Mouse (Mus musculus) embryonic facial prominence, embryonic 11.5 days (tissue): ENCODE measurements around the gene Mthfd1l. TPM values are rescaled to one million over a fixed set of nuclear protein-coding genes. Genes with fewer than 3 reads are reported as not detected.

ENCODE experiments used
- ATAC-seq: fragments of 200-750 bp; cut with Nextera tagmentation; replicated peaks from 2 replicates; pipeline ENCODE4 v1.8.0; 2017; ENCODE audit warnings: low read depth; ENCODE audit not compliant: insufficient number of reproducible peaks, low FRiP score, low TSS enrichment
- DNase-seq: peaks from one replicate; pipeline ENCODE4 v3.0.0-alpha.2; 2015; ENCODE audit warnings: low spot score
- H3K27ac ChIP-seq: fragments of 300-500 bp; sonication (generic); replicated peaks from 2 replicates; pipeline ENCODE4 v1.5.1; 2014; ENCODE audit warnings: mild to moderate bottlenecking, low read depth, low read length, control low read depth
- H3K27me3 ChIP-seq: fragments of 300-500 bp; sonication (generic); 2 replicates; pipeline ENCODE4 v1.6.1; 2014; ENCODE audit warnings: mild to moderate bottlenecking, low read length, moderate library complexity, mixed read lengths; ENCODE audit not compliant: control insufficient read depth, insufficient read depth
- H3K36me3 ChIP-seq: fragments of 300-500 bp; sonication (generic); replicated peaks from 2 replicates; pipeline ENCODE4 v1.6.1; 2014; ENCODE audit warnings: low read depth, mild to moderate bottlenecking, low read length, moderate library complexity, mixed read lengths; ENCODE audit not compliant: control insufficient read depth, insufficient read depth
- H3K4me1 ChIP-seq: fragments of 300-500 bp; sonication (generic); 2 replicates; pipeline ENCODE4 v1.6.1; 2014; ENCODE audit warnings: low read length, mixed read lengths; ENCODE audit not compliant: control insufficient read depth, insufficient read depth
- H3K4me2 ChIP-seq: fragments of 300-500 bp; sonication (generic); 2 replicates; pipeline ENCODE4 v1.6.1; 2014; ENCODE audit warnings: low read depth, mild to moderate bottlenecking, control low read depth, low read length, moderate library complexity
- H3K4me3 ChIP-seq: fragments of 300-500 bp; sonication (generic); 2 replicates; pipeline ENCODE4 v1.5.1; 2014; ENCODE audit warnings: low read depth, low read length, control low read depth
- H3K9ac ChIP-seq: fragments of 300-500 bp; sonication (generic); replicated peaks from 2 replicates; pipeline ENCODE4 v1.6.1; 2014; ENCODE audit warnings: mild to moderate bottlenecking, control low read depth, low read length
- H3K9me3 ChIP-seq: fragments of 300-500 bp; sonication (generic); replicated peaks from 2 replicates; pipeline ENCODE4 v1.6.1; 2016; ENCODE audit warnings: mild to moderate bottlenecking, low read length, inconsistent platforms, mixed read lengths; ENCODE audit not compliant: control insufficient read depth
- WGBS: fragments of 180-500 bp; shearing (Covaris S2); extraction: QIAGEN DNeasy Blood & Tissue Kit; methylation state at CpG from one replicate; pipeline ENCODE4 v1.1.7; 2014; 5-methylcytosine and 5-hydroxymethylcytosine counted together
- polyA plus RNA-seq: library from polyadenylated mRNA; unstranded; fragments of >200 nt; fragmentation: Nextera tagmentation; extraction: Ambion mirVana; gene quantifications from 2 replicates; pipeline ENCODE4 v1.2.1, GENCODE M21; 2014

Mthfd1l gene
- polyA plus RNA-seq, 1 experiment from 2014 or later = 13.6 TPM

GRCm38 (mm10) chr10:4100007-4100406, 127.1 kb downstream of the Mthfd1l start:
- H3K9ac ChIP-seq = no peak overlapping the region
- no peak overlapping the region for H3K4me3 ChIP-seq
- 92% methylated on average over 6 of the region's 6 CpGs for WGBS
- no peaks in the 10 kb centered on the region for H3K36me3 ChIP-seq
- H3K27ac ChIP-seq = no peak overlapping the region
- no peaks in the 10 kb centered on the region for H3K9me3 ChIP-seq
- no peaks in the 10 kb centered on the region for H3K4me1 ChIP-seq
- H3K4me2 ChIP-seq = no peak overlapping the region
- ATAC-seq (no peak), DNase-seq (no peak)
- no peaks in the 10 kb centered on the region for H3K27me3 ChIP-seq

GRCm38 (mm10) chr10:4105676-4106528, 133.0 kb downstream of the Mthfd1l start:
- no peak overlapping the region for H3K4me3 ChIP-seq
- ATAC-seq (peak; percentile 30; the same call in 1 of the 2 replicates), DNase-seq (peak; percentile 58)
- 0 out of 2 replicates have a peak, but pooled peaks cover 2% of the 10 kb centered on the region for H3K4me1 ChIP-seq
- no peak overlapping the region for H3K4me2 ChIP-seq
- 42% methylated on average over 10 of the region's 10 CpGs for WGBS
- H3K9ac ChIP-seq = no peak overlapping the region
- no peaks in the 10 kb centered on the region for H3K36me3 ChIP-seq
- no peaks in the 10 kb centered on the region for H3K9me3 ChIP-seq
- no peak overlapping the region for H3K27ac ChIP-seq
- no peaks in the 10 kb centered on the region for H3K27me3 ChIP-seq

DNA sequence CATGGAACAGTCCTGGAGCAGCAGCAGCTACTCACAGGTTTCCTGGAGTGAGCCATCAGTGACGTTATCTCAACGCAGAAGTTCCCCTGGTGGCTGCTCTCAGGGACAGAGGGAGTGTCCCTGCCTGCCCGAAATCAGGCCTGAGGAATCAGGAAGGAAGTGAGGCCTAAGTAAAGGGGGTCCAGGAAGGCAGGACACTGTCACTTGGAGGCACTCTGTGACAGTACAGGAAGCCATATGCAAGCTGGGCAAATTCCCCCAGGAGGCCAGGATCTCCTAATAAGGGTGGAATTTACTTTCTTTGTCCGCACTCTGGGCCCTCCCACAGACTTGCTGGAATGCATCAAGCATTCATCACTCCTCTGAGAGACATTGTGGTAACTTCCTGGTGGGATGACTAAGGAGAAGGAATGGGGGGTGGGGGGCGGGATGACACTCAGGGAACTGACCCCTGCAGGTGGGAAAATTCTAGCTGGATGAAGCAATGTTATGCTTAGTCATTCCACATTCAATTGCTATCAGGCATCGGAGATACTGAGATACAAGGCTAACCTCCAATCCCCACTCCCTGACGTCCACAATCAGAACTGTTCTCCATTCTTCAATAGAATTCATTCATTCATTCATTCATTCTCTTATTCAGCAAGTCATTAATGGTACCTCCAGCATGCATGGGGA, 134.9 kb downstream of the Mthfd1l start:
- Histone ChIP-seq H3K27ac (no peak overlapping the region), H3K9me3 (no peaks in the 10 kb centered on the region), H3K4me3 (no peak overlapping the region), H3K4me1 (0 out of 2 replicates have a peak, but pooled peaks cover 2% of the 10 kb centered on the region), H3K9ac (no peak overlapping the region), H3K36me3 (no peaks in the 10 kb centered on the region), H3K4me2 (no peak overlapping the region), H3K27me3 (no peaks in the 10 kb centered on the region)
- ATAC-seq (peak; percentile 20; the same call in 1 of the 2 replicates), DNase-seq (peak; percentile 62)
- 22% methylated on average over 7 of the region's 7 CpGs for WGBS

- H3K27me3 ChIP-seq = no peaks in the 10 kb centered on the region
- 0 out of 2 replicates have a peak, but pooled peaks cover 2% of the 10 kb centered on the region for H3K4me1 ChIP-seq
- H3K27ac ChIP-seq = no peak overlapping the region
- no peak overlapping the region for H3K4me2 ChIP-seq
- no peak overlapping the region for H3K4me3 ChIP-seq
- 70% methylated on average over 9 of the region's 9 CpGs for WGBS
- H3K9ac ChIP-seq = no peak overlapping the region
- DNase-seq (no peak), ATAC-seq (no peak)
- H3K9me3 ChIP-seq = no peaks in the 10 kb centered on the region
- H3K36me3 ChIP-seq = no peaks in the 10 kb centered on the region
These were observed 135.5 kb downstream of the Mthfd1l start for GRCm38 (mm10) chr10:4108462-4108861.

DNA sequence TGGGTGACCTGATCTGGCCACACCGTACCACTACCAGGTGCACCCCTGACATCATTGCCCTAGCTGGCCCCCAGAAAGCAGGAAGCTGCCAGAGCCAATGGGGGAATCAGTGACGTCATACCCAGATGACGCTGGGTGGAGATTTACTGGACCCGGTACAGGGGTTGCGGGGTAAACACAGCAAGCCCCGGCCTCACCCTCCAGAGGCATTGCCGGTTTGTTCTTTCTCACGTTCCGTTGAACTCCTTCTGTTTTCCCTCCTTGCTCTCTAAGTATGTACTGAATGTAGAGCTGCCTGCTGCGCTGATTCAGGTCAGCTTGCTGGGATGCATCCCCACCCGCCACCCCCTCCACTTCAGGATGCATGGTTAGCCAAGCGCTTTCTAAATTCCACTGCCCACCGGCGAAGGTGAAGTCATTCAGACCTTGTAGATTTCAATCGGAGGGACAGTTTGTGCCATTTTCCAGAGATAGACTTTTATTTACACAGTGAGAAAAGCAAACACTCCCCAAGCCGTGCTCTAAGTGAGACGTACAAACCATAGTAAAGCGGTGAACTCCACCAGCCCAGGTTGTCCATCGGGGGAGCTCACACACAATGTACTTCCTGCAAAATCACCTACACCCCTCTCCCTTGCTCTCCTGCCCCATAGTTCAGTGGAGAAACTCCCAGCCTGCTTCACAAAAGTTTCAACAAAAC, 138.3 kb downstream of the Mthfd1l start:
- H3K27ac ChIP-seq = no peak overlapping the region
- no peak overlapping the region for H3K9ac ChIP-seq
- 0 out of 2 replicates have a peak, but pooled peaks cover 2% of the 10 kb centered on the region for H3K4me1 ChIP-seq
- no peak for DNase-seq
- H3K27me3 ChIP-seq = no peaks in the 10 kb centered on the region
- no peak overlapping the region for H3K4me3 ChIP-seq
- 85% methylated on average over 19 of the region's 19 CpGs for WGBS
- no peak overlapping the region for H3K4me2 ChIP-seq
- ATAC-seq = no peak
- no peaks in the 10 kb centered on the region for H3K9me3 ChIP-seq
- no peaks in the 10 kb centered on the region for H3K36me3 ChIP-seq

- H3K4me1 ChIP-seq = 0 out of 2 replicates have a peak, but pooled peaks cover 2% of the 10 kb centered on the region
- H3K9me3 ChIP-seq = no peaks in the 10 kb centered on the region
- no peak overlapping the region for H3K4me2 ChIP-seq
- no peak overlapping the region for H3K9ac ChIP-seq
- H3K27ac ChIP-seq = no peak overlapping the region
- H3K36me3 ChIP-seq = no peaks in the 10 kb centered on the region
- 80% methylated on average over 8 of the region's 8 CpGs for WGBS
- H3K27me3 ChIP-seq = no peaks in the 10 kb centered on the region
- no peak overlapping the region for H3K4me3 ChIP-seq
- DNase-seq (no peak), ATAC-seq (no peak)
These were observed 138.8 kb downstream of the Mthfd1l start for GRCm38 (mm10) chr10:4111795-4112139.

- no peaks in the 10 kb centered on the region for H3K9me3 ChIP-seq
- DNase-seq (no peak), ATAC-seq (no peak)
- H3K36me3 ChIP-seq = no peaks in the 10 kb centered on the region
- 0 out of 2 replicates have a peak, but pooled peaks cover 2% of the 10 kb centered on the region for H3K4me1 ChIP-seq
- 66% methylated on average over 17 of the region's 17 CpGs for WGBS
- no peak overlapping the region for H3K4me3 ChIP-seq
- H3K27ac ChIP-seq = no peak overlapping the region
- H3K4me2 ChIP-seq = no peak overlapping the region
- H3K27me3 ChIP-seq = no peaks in the 10 kb centered on the region
- H3K9ac ChIP-seq = no peak overlapping the region
These were observed 139.9 kb downstream of the Mthfd1l start for GRCm38 (mm10) chr10:4112611-4113327.
